Mouse (Mus musculus) kidney, embryonic 15.5 days (tissue): ENCODE data around the gene Tmed4. TPM values are rescaled to one million over a fixed set of nuclear protein-coding genes. Genes with fewer than 3 reads are reported as not detected.
"Not testable (repeated sequence)": the region's sequence is repeated elsewhere in the genome, so short reads cannot be mapped to it uniquely, and the experiment has no call there.

ENCODE experiments used
- ATAC-seq: fragments of 200-750 bp; cut with Nextera tagmentation; replicated peaks from 2 replicates; pipeline ENCODE4 v1.8.0; 2017; ENCODE audit warnings: moderate TSS enrichment; ENCODE audit not compliant: low FRiP score
- H3K27ac ChIP-seq: fragments of 300-500 bp; sonication (generic); 2 replicates; pipeline ENCODE4 v1.5.1; 2015; ENCODE audit warnings: mild to moderate bottlenecking, inconsistent platforms
- H3K27me3 ChIP-seq: fragments of 300-500 bp; sonication (generic); 2 replicates; pipeline ENCODE4 v1.6.1; 2015; ENCODE audit warnings: inconsistent platforms
- H3K36me3 ChIP-seq: fragments of 300-500 bp; sonication (generic); 2 replicates; pipeline ENCODE4 v1.6.1; 2015; ENCODE audit warnings: inconsistent platforms
- H3K4me1 ChIP-seq: fragments of 300-500 bp; sonication (generic); 2 replicates; pipeline ENCODE4 v1.6.1; 2015; ENCODE audit warnings: inconsistent platforms
- H3K4me2 ChIP-seq: fragments of 300-500 bp; sonication (generic); 2 replicates; pipeline ENCODE4 v1.6.1; 2015; ENCODE audit warnings: moderate library complexity, mild to moderate bottlenecking, inconsistent platforms
- H3K4me3 ChIP-seq: fragments of 300-500 bp; sonication (generic); replicated peaks from 2 replicates; pipeline ENCODE4 v1.5.1; 2015; ENCODE audit warnings: mild to moderate bottlenecking, inconsistent platforms
- H3K9ac ChIP-seq: fragments of 300-500 bp; sonication (generic); 2 replicates; pipeline ENCODE4 v1.6.1; 2015; ENCODE audit warnings: mild to moderate bottlenecking, inconsistent platforms
- H3K9me3 ChIP-seq: fragments of 300-500 bp; sonication (generic); replicated peaks from 2 replicates; pipeline ENCODE4 v1.6.1; 2016; ENCODE audit warnings: inconsistent platforms
- WGBS: fragments of 180-500 bp; shearing (Covaris S2); methylation state at CpG from one replicate; pipeline ENCODE4 v1.1.7; 2015; ENCODE audit warnings: mixed read lengths; 5-methylcytosine and 5-hydroxymethylcytosine counted together
- polyA plus RNA-seq: library from polyadenylated mRNA; unstranded; fragments of >200 nt; fragmentation: Nextera tagmentation; extraction: Ambion mirVana; gene quantifications from 2 replicates; pipeline ENCODE4 v1.2.1, GENCODE M21; 2015

The Tmed4 gene
- polyA plus RNA-seq, 1 experiment from 2014 or later, result 133 TPM

DNA sequence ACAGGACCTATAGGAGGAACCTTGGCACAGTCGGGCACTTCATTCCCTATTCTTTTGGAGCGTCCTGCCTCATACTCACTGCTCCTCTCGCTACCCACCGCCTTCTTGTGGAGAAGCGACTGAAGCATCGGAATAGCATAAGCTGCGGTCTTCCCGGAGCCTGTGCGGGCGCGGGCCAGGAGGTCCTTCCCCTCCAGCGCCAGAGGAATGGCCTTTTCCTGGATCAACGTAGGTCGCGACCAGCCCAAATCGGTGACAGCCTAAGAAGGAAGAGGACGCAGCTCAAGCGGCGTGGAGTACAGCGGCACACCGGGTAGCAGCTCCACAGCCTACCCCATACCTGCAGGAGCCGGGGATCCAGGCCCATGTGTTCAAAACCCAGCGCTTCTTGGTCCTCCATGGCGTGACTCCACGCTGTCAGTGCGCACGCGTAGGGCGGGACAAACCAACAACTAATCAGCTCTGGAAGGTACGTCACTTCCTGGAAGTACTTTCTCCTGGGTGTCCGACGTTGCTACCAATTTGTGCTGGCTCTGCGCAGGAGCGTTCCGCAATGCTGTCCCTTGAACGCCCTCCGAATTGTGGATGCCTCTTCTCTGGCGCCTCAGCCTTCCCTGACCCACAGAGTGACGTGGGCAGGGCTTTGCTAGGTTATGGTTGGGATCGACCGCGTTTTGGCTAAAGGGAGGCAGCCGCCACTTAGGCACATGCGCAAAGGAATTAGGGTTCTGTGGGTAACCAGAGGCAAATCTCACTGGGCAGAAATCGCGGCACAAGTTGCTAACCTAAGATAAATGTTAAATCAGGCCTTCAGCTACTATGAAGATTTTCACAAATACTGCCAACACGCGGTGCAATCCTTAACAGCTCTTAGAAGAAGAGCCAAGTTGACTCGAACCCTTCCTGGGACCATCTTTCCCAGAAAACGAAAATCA, 7.1 kb downstream of the Tmed4 start, which contains the start of gene Ddx56:
TSS of gene Ddx56 (minus strand) at position 453 of the 935 bp plus-strand sequence.
- H3K27me3 ChIP-seq, result no peaks in the 10 kb centered on the region
- peaks cover 64% of the 10 kb centered on the region for H3K36me3 ChIP-seq
- ATAC-seq, result peak; percentile 96
- H3K27ac ChIP-seq, result peak within 1 kb of the TSS; percentile 97
- peaks cover 10% of the 10 kb centered on the region for H3K4me1 ChIP-seq
- peak within 1 kb of the TSS; percentile 83 for H3K4me2 ChIP-seq
- peak within 1 kb of the TSS; percentile 92 for H3K4me3 ChIP-seq
- 1% methylated on average over 50 of the region's 50 CpGs for WGBS
- peak within 1 kb of the TSS; percentile 88 for H3K9ac ChIP-seq
- H3K9me3 ChIP-seq, result no peaks in the 10 kb centered on the region

DNA sequence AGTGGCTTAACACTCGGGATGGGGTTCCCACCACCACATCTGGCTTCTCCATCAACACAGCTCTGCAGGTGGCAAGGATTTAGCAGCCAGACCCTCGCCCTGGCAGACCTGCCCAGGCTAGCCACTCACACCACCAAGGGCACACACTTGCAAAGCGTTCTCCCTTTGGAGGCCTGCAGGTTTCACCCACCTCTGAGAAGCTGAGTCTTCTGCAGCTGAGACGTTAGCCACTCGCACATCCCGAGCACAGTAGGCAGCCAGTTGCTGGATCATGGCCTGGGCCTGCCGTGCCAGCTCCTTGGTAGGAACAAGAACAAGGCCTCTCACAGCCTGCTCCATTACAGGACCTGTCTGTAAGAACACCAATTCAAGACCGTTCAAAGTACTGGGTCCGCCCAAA, 8.0 kb downstream of the Tmed4 start:
- 76% methylated on average over 9 of the region's 9 CpGs for WGBS
- H3K4me1 ChIP-seq, result peaks cover 9% of the 10 kb centered on the region
- peak overlapping the region; percentile 88 for H3K9ac ChIP-seq
- no peaks in the 10 kb centered on the region for H3K27me3 ChIP-seq
- peaks cover 68% of the 10 kb centered on the region for H3K36me3 ChIP-seq
- no peak for ATAC-seq
- H3K9me3 ChIP-seq, result no peaks in the 10 kb centered on the region
- H3K4me3 ChIP-seq, result peak overlapping the region; percentile 92
- peak overlapping the region; percentile 83 for H3K4me2 ChIP-seq
- H3K27ac ChIP-seq, result no peak overlapping the region

DNA sequence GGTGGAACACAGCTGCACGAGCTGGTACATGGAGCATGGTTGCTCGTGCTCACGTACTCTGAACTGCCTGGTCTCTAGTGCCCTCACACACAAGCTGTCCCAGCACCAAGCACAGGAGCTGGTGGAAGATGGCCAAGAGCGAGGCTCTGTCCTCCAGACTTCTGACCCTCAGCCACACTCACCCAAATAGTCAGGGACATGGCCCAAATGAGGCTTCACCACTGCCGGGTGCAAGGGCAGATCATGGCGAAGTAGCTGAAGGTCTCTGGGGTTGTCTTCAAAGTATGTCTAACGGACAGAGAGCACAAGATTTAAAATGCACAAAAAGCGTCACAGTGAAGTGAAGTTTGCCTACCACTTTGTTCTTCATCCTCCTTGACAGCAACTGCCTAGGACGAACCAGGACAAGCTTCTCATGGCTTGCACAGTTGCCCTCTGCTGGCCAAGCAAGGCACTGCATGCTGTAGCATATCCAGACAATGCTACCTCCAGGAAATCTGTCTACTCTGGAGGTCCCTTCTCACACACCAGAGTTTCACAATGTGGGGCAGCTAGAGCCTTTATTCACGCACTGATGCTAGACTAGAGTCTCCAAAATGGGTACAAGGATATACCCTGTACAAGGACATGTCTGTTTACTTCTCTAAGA, 13.1 kb downstream of the Tmed4 start:
- Histone ChIP-seq H3K4me3 (no peak overlapping the region), H3K9ac (no peak overlapping the region), H3K27ac (no peak overlapping the region), H3K4me1 (peaks cover 4% of the 10 kb centered on the region), H3K27me3 (no peaks in the 10 kb centered on the region), H3K4me2 (no peak overlapping the region), H3K9me3 (no peaks in the 10 kb centered on the region), H3K36me3 (peaks cover 93% of the 10 kb centered on the region)
- 79% methylated on average over 10 of the region's 10 CpGs for WGBS
- ATAC-seq, result no peak

DNA sequence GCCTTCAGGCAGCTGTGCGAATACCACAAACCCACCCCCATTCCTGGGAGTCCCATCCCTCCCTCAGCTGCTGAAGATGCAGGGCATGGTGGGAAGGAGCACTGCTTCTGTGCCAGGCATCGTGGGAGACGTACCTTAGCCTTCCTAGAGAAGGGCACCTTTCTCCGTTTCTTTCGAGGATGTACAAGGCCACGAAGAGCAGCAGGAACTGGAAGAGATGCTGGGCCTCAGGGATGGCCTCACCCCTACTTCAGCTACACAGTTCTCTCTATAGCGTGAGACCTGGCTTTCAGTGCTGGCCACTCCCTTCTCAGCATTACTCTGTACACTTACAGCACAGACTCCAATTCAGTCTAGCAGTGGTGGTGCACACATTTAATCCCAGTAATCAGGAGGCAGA, 15.3 kb downstream of the Tmed4 start:
- 94% methylated on average over 7 of the region's 7 CpGs for WGBS
- Histone ChIP-seq H3K4me1 (no peaks in the 10 kb centered on the region), H3K36me3 (peaks cover 72% of the 10 kb centered on the region), H3K27ac (no peak overlapping the region), H3K4me3 (no peak overlapping the region), H3K4me2 (no peak overlapping the region), H3K9me3 (no peaks in the 10 kb centered on the region), H3K9ac (no peak overlapping the region), H3K27me3 (no peaks in the 10 kb centered on the region)
- no peak for ATAC-seq

DNA sequence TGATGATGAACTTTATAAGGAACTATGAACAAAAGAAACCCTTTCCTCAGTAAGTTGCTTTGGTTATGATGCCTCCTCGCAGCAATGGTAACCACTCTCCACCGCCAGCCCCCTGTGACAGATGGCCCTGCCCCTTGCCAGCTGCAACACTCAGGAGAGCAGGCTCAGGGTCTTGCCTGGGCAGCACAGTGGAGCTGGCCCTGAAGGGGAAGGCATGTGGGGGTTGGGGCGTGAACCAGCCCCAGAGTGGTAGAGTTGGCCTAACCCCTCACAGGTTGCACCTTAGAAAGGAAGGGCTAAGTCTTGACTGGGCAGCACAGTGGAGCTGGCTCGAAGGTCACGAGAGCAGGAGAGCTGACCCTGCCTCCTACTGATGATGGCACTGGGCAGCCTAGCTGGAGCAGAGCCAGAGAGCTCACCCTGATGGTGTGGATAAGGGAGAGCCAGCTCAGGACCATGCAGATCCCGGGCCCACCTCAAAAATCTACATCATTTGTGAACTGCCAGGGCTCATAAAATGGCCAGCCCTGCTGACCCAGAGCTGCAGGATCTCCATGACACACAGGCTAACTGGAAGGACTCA, 18.1 kb downstream of the Tmed4 start:
- Histone ChIP-seq H3K9ac (no peak overlapping the region), H3K27me3 (no peaks in the 10 kb centered on the region), H3K4me2 (no peak overlapping the region), H3K9me3 (no peaks in the 10 kb centered on the region), H3K4me1 (no peaks in the 10 kb centered on the region), H3K4me3 (no peak overlapping the region), H3K27ac (no peak overlapping the region), H3K36me3 (peaks cover 44% of the 10 kb centered on the region)
- 0 out of 2 replicates have a peak, but pooled peaks have one; percentile 38 for ATAC-seq
- 71% methylated on average over 6 of the region's 6 CpGs for WGBS

DNA sequence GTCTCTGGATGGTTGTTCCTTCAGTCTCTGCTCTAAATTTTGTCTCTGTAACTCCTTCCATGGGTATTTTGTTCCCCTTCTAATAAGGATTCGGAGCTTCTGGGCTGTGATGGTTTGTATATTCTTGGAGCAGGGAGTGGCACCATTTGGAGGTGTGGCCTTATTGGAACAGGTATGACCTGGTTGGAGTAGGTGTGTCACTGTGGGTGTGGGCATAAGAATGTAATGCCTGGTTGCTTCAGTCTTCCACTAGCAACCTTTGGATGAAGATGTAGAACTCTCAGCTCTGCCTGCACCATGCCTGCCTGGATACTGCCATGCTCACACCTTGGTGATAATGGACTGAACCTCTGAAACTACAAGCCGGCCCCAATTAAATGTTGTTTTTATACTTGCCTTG, 20.1 kb downstream of the Tmed4 start:
- not testable (repeated sequence) for H3K4me2 ChIP-seq, H3K4me3 ChIP-seq, H3K27ac ChIP-seq, H3K4me1 ChIP-seq, ATAC-seq, H3K9me3 ChIP-seq, H3K9ac ChIP-seq, H3K27me3 ChIP-seq
- peaks cover 24% of the 10 kb centered on the region for H3K36me3 ChIP-seq
- WGBS, result 85% methylated on average over 2 of the region's 2 CpGs

DNA sequence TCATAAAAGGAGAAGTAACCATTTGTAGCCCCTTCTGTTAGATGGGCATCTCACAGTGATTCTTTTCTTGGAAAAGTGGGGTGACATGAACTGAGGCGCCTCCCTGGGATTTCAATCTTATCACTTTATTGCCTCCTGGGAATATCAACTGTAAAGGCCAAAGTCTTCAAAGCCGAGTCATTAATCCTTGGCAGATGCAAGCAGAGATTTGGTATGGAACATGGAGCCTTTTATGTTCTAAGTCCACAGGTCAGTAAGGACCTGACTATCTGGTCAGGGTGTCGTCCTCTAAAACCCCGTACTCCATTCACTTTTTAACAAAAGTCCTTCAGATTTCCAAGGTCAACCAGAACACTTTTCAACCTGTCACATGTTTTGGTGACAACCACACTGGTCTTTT, 21.8 kb downstream of the Tmed4 start:
- Histone ChIP-seq H3K36me3 (peaks cover 6% of the 10 kb centered on the region), H3K4me3 (no peak overlapping the region), H3K9ac (no peak overlapping the region), H3K4me1 (no peaks in the 10 kb centered on the region), H3K27ac (no peak overlapping the region), H3K27me3 (no peaks in the 10 kb centered on the region), H3K9me3 (no peaks in the 10 kb centered on the region), H3K4me2 (no peak overlapping the region)
- 89% methylated on average over 4 of the region's 4 CpGs for WGBS
- no peak for ATAC-seq

DNA sequence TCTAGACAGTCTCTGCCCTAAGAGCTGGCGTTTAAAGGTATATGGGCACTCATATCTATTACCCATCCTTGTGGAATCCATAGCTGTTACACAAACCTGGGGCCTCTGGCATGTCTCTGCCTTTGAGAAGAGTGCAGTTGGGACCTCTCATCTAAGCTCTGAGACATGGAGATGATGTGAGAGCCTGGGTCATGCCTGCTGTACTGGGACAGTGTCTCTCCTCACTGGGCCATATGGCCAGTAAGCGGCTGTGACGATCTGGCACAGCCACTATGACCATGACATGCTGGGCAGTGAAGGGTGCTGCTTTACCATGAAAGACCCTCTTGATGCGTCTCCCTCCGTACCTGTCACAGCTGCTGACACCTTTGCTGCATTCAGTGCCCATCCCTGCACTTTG, 22.4 kb downstream of the Tmed4 start:
- no peak overlapping the region for H3K4me2 ChIP-seq
- WGBS, result 85% methylated on average over 5 of the region's 5 CpGs
- no peak for ATAC-seq
- no peaks in the 10 kb centered on the region for H3K4me1 ChIP-seq
- no peak overlapping the region for H3K27ac ChIP-seq
- no peaks in the 10 kb centered on the region for H3K27me3 ChIP-seq
- H3K9me3 ChIP-seq, result no peaks in the 10 kb centered on the region
- no peak overlapping the region for H3K4me3 ChIP-seq
- 0 out of 2 replicates have a peak, but pooled peaks cover under 1% of the 10 kb centered on the region for H3K36me3 ChIP-seq
- H3K9ac ChIP-seq, result no peak overlapping the region

DNA sequence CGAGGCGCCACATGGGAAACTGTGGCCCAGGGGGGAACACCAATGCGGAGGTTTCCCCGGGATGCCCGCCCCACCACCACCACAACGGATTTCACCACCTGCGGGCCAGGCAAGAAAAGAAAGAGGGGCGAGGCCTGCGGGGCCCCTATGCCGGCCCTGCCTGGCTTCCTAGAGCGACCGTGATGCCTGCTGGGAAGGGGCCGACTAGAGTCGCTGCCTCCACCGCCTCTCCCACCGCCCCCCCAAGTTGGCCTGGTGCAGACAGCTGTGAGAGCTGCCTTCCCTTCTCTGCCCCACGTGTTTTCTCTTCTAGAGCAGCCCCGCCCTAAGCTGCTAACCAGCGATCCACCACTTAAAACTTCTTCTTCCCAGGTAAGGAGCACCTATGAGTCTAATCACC, 30.0 kb downstream of the Tmed4 start:
- Histone ChIP-seq H3K4me2 (no peak overlapping the region), H3K27me3 (no peaks in the 10 kb centered on the region), H3K9me3 (no peaks in the 10 kb centered on the region), H3K4me1 (no peaks in the 10 kb centered on the region), H3K4me3 (no peak overlapping the region), H3K9ac (no peak overlapping the region), H3K36me3 (no peaks in the 10 kb centered on the region), H3K27ac (no peak overlapping the region)
- 63% methylated on average over 19 of the region's 19 CpGs for WGBS
- ATAC-seq, result no peak

DNA sequence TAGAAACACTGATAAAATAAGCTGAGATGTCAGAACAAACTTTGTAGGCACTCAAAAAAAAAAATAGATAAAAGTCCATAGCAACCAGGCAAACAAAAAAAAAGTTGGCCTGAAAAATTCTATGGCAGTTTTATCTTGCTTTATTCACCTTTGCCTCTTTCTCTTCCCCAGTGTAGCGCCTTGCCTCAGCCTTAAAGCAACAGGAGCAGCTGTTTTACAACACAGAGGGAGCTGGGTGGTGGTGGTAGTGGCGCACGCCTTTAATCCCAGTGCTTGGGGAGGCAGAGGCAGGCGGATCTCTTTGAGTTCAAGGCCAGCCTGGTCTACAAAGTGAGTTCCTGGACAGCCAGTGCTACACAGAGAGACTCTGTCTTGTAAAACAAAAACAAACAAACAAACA, 41.6 kb downstream of the Tmed4 start:
- 87% methylated on average over 4 of the region's 4 CpGs for WGBS
- Histone ChIP-seq H3K4me1 (no peaks in the 10 kb centered on the region), H3K9ac (no peak overlapping the region), H3K36me3 (no peaks in the 10 kb centered on the region), H3K4me2 (no peak overlapping the region), H3K4me3 (no peak overlapping the region), H3K27ac (no peak overlapping the region), H3K27me3 (no peaks in the 10 kb centered on the region), H3K9me3 (peaks cover 12% of the 10 kb centered on the region)
- no peak for ATAC-seq

DNA sequence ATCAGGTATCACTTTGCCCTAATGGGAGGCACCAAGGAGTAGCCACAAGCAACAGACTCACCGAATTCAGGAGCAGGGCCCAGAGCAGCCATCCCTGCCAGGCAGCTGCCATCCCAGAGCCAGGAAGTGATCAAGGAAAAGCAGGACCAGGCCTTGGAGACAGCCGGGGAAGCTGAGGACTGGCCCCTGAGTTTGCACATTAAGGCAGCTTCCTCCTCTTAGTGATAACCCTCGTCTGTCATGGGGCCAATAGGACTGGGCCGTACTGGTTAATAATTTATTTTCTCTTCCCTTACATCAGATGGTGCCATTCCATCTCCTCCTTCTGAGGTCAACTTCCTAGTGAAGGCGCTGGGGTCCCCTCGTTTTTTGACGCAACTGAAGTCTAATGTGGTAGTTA, 44.7 kb downstream of the Tmed4 start, which contains the start of gene Npc1l1:
TSS of gene Npc1l1 (minus strand) at position 132 of the 400 bp plus-strand sequence.
- WGBS, result 71% methylated on average over 7 of the region's 7 CpGs
- no peaks in the 10 kb centered on the region for H3K27me3 ChIP-seq
- no peak within 1 kb of the TSS for H3K4me3 ChIP-seq
- no peak within 1 kb of the TSS for H3K4me2 ChIP-seq
- H3K36me3 ChIP-seq, result no peaks in the 10 kb centered on the region
- H3K9me3 ChIP-seq, result peaks cover 2% of the 10 kb centered on the region; the same call in 1 of the 2 replicates
- H3K27ac ChIP-seq, result no peak within 1 kb of the TSS
- no peak for ATAC-seq
- no peak within 1 kb of the TSS for H3K9ac ChIP-seq
- H3K4me1 ChIP-seq, result no peaks in the 10 kb centered on the region
